In genomic region chr14:84446411-84446915, GRCm38 (mm10) we compare ENCODE assay signal across 8 mouse cellular contexts. TPM values are rescaled to one million over a fixed set of nuclear protein-coding genes. Genes with fewer than 3 reads are reported as not detected.
DNase-seq lines count a peak whose midpoint lies in the region; ATAC-seq and TF ChIP-seq lines count a peak whose summit lies in the region.

No protein-coding gene starts in this region.

- DNase-seq in left cerebral cortex, adult 2 months (ENCODE audit: extremely low spot score in 1 of 2, low spot score in 2 of 2): peak; percentile 17 to 27
- DNase-seq in left cerebral cortex, adult 9 months (ENCODE audit: low spot score in 2 of 2): no peak
- DNase-seq in limb, embryonic 11.5 days (ENCODE audit: low spot score): no peak
- no peak for DNase-seq in adrenal gland, postnatal 36 days
- no peak for DNase-seq in natural killer cell, adult 2 months (ENCODE audit: low spot score in 2 of 2)

- H3K4me2 ChIP-seq in embryonic facial prominence, embryonic 13.5 days: peak overlapping the region; percentile 91
- peak overlapping the region; percentile 97 for H3K4me2 ChIP-seq in heart, embryonic 16.5 days (ENCODE audit: low read depth, low read length)
- H3K4me2 ChIP-seq in limb, embryonic 11.5 days (ENCODE audit: low read depth, severe bottlenecking): peak overlapping the region; percentile 74

- H3K27ac ChIP-seq in left cerebral cortex, adult 2 months: peak overlapping the region; percentile 65
- H3K27ac ChIP-seq in embryonic facial prominence, embryonic 13.5 days: no peak overlapping the region
- no peak overlapping the region for H3K27ac ChIP-seq in heart, embryonic 16.5 days (ENCODE audit: low read length)
- H3K27ac ChIP-seq in limb, embryonic 11.5 days (replicated peaks; ENCODE audit: low read depth, low read length): no peak overlapping the region
- H3K27ac ChIP-seq in olfactory bulb, adult 2 months (ENCODE audit: insufficient read depth, low read depth, low read length): peak overlapping the region; percentile 6

- peak overlapping the region; percentile 72 for H3K9ac ChIP-seq in embryonic facial prominence, embryonic 13.5 days
- peak overlapping the region; percentile 62 for H3K9ac ChIP-seq in heart, embryonic 16.5 days (ENCODE audit: low read length)
- peak overlapping the region; percentile 36; the same call in 1 of the 2 replicates for H3K9ac ChIP-seq in limb, embryonic 11.5 days (ENCODE audit: low read length)

- no peak for TF ChIP-seq CTCF in left cerebral cortex, adult 2 months (IDR thresholded peaks at IDR 0.05)
- TF ChIP-seq CTCF in olfactory bulb, adult 2 months (IDR thresholded peaks at IDR 0.05; ENCODE audit: insufficient read depth, low read depth, low read length): no peak

- peak overlapping the region; percentile 64 for H3K4me3 ChIP-seq in left cerebral cortex, adult 2 months
- peak overlapping the region; percentile 61 for H3K4me3 ChIP-seq in embryonic facial prominence, embryonic 13.5 days
- peak overlapping the region; percentile 68 for H3K4me3 ChIP-seq in heart, embryonic 16.5 days (ENCODE audit: low read length)
- H3K4me3 ChIP-seq in limb, embryonic 11.5 days (ENCODE audit: low read depth, low read length): peak overlapping the region; percentile 54
- peak overlapping the region; percentile 88 for H3K4me3 ChIP-seq in olfactory bulb, adult 2 months (ENCODE audit: insufficient read depth, low read depth, low read length)

- intact Hi-C loops in left cerebral cortex, adult 2 months (cut with DNase I): loop anchor here (5.0 to 10.0 kb wide), 2 partner anchors 96 to 1858 kb away; no protein-coding TSS in a partner anchor

- H3K4me1 ChIP-seq in embryonic facial prominence, embryonic 13.5 days: peaks cover 30% of the 10 kb centered on the region
- H3K4me1 ChIP-seq in heart, embryonic 16.5 days (ENCODE audit: control insufficient read depth, insufficient read depth, low read length): peaks cover 14% of the 10 kb centered on the region
- no peaks in the 10 kb centered on the region for H3K4me1 ChIP-seq in limb, embryonic 11.5 days (ENCODE audit: control insufficient read depth, insufficient read depth, low read length)
- peaks cover 11% of the 10 kb centered on the region; the same call in 1 of the 2 replicates for H3K4me1 ChIP-seq in olfactory bulb, adult 2 months (ENCODE audit: control insufficient read depth, insufficient read depth, low read length)

- H3K9me3 ChIP-seq in embryonic facial prominence, embryonic 13.5 days: no peaks in the 10 kb centered on the region
- 0 out of 2 replicates have a peak, but pooled peaks cover 2% of the 10 kb centered on the region for H3K9me3 ChIP-seq in heart, embryonic 16.5 days (replicated peaks; ENCODE audit: control insufficient read depth, low read length)
- no peaks in the 10 kb centered on the region for H3K9me3 ChIP-seq in limb, embryonic 11.5 days (ENCODE audit: control insufficient read depth, low read length)

- 6% methylated on average over 37 of the region's 37 CpGs for WGBS in embryonic facial prominence, embryonic 13.5 days
- 6% methylated on average over 37 of the region's 37 CpGs for WGBS in heart, embryonic 16.5 days
- 7% methylated on average over 37 of the region's 37 CpGs for WGBS in limb, embryonic 11.5 days
- 5% methylated on average over 37 of the region's 37 CpGs for WGBS in olfactory bulb, adult 2 months

- no peaks in the 10 kb centered on the region for H3K36me3 ChIP-seq in embryonic facial prominence, embryonic 13.5 days
- H3K36me3 ChIP-seq in heart, embryonic 16.5 days (ENCODE audit: control insufficient read depth, insufficient read depth): no peaks in the 10 kb centered on the region
- no peaks in the 10 kb centered on the region for H3K36me3 ChIP-seq in limb, embryonic 11.5 days (ENCODE audit: control insufficient read depth, insufficient read depth, low read length)

- no peak for ATAC-seq in embryonic facial prominence, embryonic 13.5 days (ENCODE audit: insufficient number of reproducible peaks, insufficient read depth, low FRiP score, low TSS enrichment, low read depth)
- ATAC-seq in heart, embryonic 16.5 days (replicated peaks; ENCODE audit: extremely low read depth, insufficient read depth, low FRiP score): no peak
- ATAC-seq in limb, embryonic 11.5 days (ENCODE audit: insufficient number of reproducible peaks, low FRiP score, low TSS enrichment, low read depth): no peak

- peaks cover 35% of the 10 kb centered on the region for H3K27me3 ChIP-seq in embryonic facial prominence, embryonic 13.5 days
- H3K27me3 ChIP-seq in heart, embryonic 16.5 days (ENCODE audit: control insufficient read depth, insufficient read depth, low read length): peaks cover 24% of the 10 kb centered on the region
- H3K27me3 ChIP-seq in limb, embryonic 11.5 days (ENCODE audit: control insufficient read depth, insufficient read depth, low read length): peaks cover 28% of the 10 kb centered on the region

- no peak for TF ChIP-seq POLR2A in olfactory bulb, adult 2 months (IDR thresholded peaks at IDR 0.05; ENCODE audit: insufficient read depth, low read depth, low read length)

RNA-seq across cellular contexts. Expression of gene Pcdh17, which starts 3.1 kb away (rescaled TPM):
- total RNA-seq in left cerebral cortex, adult 2 months (2021): 10 to 100 TPM; 31.9 to 36.2 TPM
- 7.4 and 10.3 TPM in 2 replicates for polyA plus RNA-seq in embryonic facial prominence, embryonic 13.5 days (2015; fragmentation: Nextera tagmentation; extraction: Ambion mirVana)
- 3.3 and 4.4 TPM in 2 replicates for polyA plus RNA-seq in heart, embryonic 16.5 days (2015; fragmentation: Nextera tagmentation; extraction: Ambion mirVana)
- polyA plus RNA-seq in limb, embryonic 11.5 days (2014; fragmentation: Nextera tagmentation; extraction: Ambion mirVana): 6.4 and 6.6 TPM in 2 replicates
- polyA plus RNA-seq in olfactory bulb, adult 2 months (2012; ENCODE audit: insufficient read depth, insufficient read length, low replicate concordance, missing spikeins): 35.2 and 39.8 TPM in 2 replicates
- total RNA-seq in adrenal gland, postnatal 36 days (2021): 1 to 10 TPM; 5.7 to 8.5 TPM

Comparison
In these comparisons a context has a peak if more than half of its experiments do, and no peak if none do; other contexts are left out.
1. DNase-seq: peak in left cerebral cortex, adult 2 months (2 of 2); none in left cerebral cortex, adult 9 months (0 of 2), limb, embryonic 11.5 days (single experiment), adrenal gland, postnatal 36 days (0 of 2) and natural killer cell, adult 2 months (0 of 2).
2. H3K27ac ChIP-seq: peak in left cerebral cortex, adult 2 months (single experiment) and olfactory bulb, adult 2 months (single experiment); none in embryonic facial prominence, embryonic 13.5 days (single experiment), heart, embryonic 16.5 days (single experiment) and limb, embryonic 11.5 days (single experiment).
3. Peak in every context shown above with its lines, with median percentiles within 50 percentile points of each other: H3K4me3 ChIP-seq, H3K4me2 ChIP-seq and H3K9ac ChIP-seq.